Mouse (Mus musculus): ENCODE measurements at regions not wholly inside any gene's neighbourhood (a gene's known extent, or its start where the extent isn't known, plus 50 kb on each side); places are given as distances from the start of the nearest gene placed in this dataset.

DNA sequence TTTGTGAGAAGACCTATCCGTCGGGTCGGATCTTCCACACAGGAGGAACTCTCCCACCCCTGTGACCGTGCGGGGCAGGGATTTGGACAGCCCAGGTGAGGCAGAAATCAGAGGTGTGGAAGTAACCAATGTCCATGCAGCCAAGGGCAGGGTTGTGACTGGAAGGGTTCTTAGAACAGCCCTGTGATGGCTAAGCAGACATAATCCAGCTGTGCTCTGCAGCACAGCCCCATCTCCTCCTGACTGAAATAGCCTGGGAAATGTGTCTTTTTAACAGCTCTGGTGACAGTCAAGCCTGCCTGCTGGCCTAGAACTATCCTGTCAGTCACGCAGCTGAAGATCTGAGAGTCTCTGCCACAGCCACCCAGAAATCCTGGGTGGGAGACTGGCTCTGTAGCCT lies 198.7 kb upstream of the A430005L14Rik start:
- Histone ChIP-seq H3K4me3 (no peak overlapping the region), H3K4me2 (replicated peaks) (no peak overlapping the region), H3K9ac (no peak overlapping the region), H3K27me3 (0 out of 2 replicates have a peak, but pooled peaks cover 2% of the 10 kb centered on the region), H3K36me3 (no peaks in the 10 kb centered on the region), H3K27ac (no peak overlapping the region), H3K4me1 (no peaks in the 10 kb centered on the region), H3K9me3 (replicated peaks) (no peaks in the 10 kb centered on the region)
- no peak for ATAC-seq (ENCODE audit: low FRiP score)
- WGBS, result 96% methylated on average over 6 of the region's 6 CpGs

DNA sequence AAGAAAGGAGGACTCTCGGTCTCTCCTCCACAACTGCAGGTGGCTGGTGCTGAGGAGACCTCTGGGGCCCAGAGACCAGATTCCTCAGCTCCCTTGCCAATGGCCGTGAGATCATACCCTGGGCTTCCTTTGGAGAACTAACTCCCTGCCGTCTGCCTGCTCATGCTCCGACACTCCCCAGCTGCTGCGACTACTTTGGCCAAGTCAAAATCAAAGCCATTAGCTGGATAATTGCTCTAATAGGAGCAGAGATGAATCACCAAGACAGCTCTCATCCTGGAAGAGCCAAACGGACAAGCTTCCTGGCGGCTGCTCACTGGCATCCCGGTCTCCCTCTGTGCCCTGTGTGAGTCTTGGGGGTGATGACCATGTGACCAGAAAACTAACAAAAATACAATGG lies 198.3 kb upstream of the A430005L14Rik start:
- Histone ChIP-seq H3K9ac (no peak overlapping the region), H3K4me3 (no peak overlapping the region), H3K36me3 (no peaks in the 10 kb centered on the region), H3K9me3 (replicated peaks) (no peaks in the 10 kb centered on the region), H3K27ac (no peak overlapping the region), H3K27me3 (no peaks in the 10 kb centered on the region), H3K4me2 (replicated peaks) (no peak overlapping the region), H3K4me1 (no peaks in the 10 kb centered on the region)
- ATAC-seq (ENCODE audit: low FRiP score), result no peak
- WGBS, result 77% methylated on average over 8 of the region's 8 CpGs

DNA sequence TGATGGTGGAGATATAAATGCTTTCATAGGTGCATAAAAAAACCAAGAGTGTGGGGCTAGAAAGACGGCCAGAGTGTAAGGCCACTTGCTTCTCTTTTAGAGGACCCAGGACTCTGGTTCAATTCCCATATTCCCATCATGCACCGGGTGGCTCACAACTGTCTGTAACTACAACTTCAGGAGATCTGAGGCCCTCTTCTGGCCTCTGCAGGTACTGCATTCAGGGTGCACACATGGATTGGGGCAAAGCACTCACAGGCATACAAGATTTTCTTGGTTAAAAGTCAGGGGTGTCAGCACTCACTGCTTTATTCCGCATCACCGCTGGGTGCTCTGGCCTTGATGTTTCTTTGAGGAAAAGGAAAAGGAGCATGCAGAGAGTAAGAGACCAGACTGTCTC lies 196.1 kb upstream of the A430005L14Rik start:
- Histone ChIP-seq H3K4me3 (no peak overlapping the region), H3K36me3 (no peaks in the 10 kb centered on the region), H3K27me3 (no peaks in the 10 kb centered on the region), H3K9ac (no peak overlapping the region), H3K9me3 (replicated peaks) (no peaks in the 10 kb centered on the region), H3K27ac (no peak overlapping the region), H3K4me1 (no peaks in the 10 kb centered on the region), H3K4me2 (replicated peaks) (no peak overlapping the region)
- ATAC-seq (ENCODE audit: low FRiP score), result no peak
- 91% methylated on average over 4 of the region's 4 CpGs for WGBS

DNA sequence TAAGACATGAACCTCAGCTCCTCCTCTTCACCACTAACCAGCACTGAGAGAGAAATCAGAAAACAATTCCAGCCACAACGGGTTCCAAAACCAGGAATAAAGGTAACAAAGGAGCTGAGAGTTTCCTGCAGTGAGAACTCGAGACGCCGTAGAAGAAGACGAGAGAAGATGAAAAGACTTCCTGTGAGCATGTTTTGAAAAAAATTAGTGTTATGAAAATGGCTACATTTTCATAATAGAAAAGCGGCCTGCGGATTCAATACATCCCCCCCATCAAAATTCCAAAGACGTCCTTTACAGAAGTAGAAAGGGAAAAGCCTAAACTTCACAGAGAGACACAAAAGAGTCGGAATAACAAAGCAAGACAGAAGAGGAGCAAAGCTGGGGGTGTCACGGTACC lies 193.6 kb upstream of the A430005L14Rik start:
- Histone ChIP-seq H3K4me3 (no peak overlapping the region), H3K9me3 (replicated peaks) (no peaks in the 10 kb centered on the region), H3K4me2 (replicated peaks) (no peak overlapping the region), H3K36me3 (no peaks in the 10 kb centered on the region), H3K9ac (no peak overlapping the region), H3K27me3 (no peaks in the 10 kb centered on the region), H3K4me1 (no peaks in the 10 kb centered on the region), H3K27ac (no peak overlapping the region)
- 64% methylated on average over 10 of the region's 10 CpGs for WGBS
- no peak for ATAC-seq (ENCODE audit: low FRiP score)

DNA sequence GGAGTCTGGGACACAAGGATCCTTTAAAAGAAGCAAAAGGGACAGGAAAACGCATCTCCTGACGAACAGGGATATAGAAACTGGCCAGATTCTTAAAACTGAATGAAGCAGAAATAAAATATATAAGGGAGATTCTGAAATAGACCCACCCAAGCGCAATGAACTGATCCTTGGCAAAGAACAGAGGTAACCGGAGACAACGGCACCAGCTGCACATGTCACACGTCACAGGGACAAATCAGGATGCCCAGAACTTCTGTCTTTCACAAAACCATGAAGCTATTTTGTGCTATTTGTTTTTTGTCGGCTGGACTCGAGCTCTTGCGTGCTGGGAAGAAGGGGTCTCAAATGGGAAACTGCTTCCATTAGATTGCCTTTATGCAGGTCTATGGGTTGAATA lies 189.3 kb upstream of the A430005L14Rik start:
- no peak overlapping the region for H3K4me3 ChIP-seq
- H3K9ac ChIP-seq, result no peak overlapping the region
- 78% methylated on average over 9 of the region's 9 CpGs for WGBS
- no peaks in the 10 kb centered on the region for H3K4me1 ChIP-seq
- no peak overlapping the region for H3K4me2 ChIP-seq (replicated peaks)
- ATAC-seq (ENCODE audit: low FRiP score), result no peak
- no peak overlapping the region for H3K27ac ChIP-seq
- H3K9me3 ChIP-seq (replicated peaks), result no peaks in the 10 kb centered on the region
- no peaks in the 10 kb centered on the region for H3K36me3 ChIP-seq
- H3K27me3 ChIP-seq, result no peaks in the 10 kb centered on the region

DNA sequence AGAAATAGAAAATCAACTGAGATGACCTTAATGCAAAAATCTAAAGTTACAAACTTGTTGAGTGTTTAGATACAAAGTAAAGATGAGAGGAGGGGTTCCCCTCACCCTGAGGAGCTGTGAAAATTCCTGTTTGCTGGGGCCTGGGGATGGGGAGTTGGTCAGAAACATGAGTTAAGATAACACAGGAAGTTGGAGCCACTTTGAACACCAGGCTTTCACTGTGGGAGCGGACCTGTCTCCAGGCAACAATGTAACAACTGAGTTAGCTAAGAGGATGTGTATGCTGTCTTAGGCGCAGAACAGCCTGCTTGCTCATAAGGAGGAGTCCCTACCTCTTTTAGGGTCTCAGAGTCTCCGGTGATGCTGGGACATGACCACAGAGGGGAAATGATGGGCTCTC lies 188.7 kb upstream of the A430005L14Rik start:
- no peak overlapping the region for H3K9ac ChIP-seq
- H3K36me3 ChIP-seq, result no peaks in the 10 kb centered on the region
- 65% methylated on average over 3 of the region's 3 CpGs for WGBS
- ATAC-seq (ENCODE audit: low FRiP score), result no peak
- no peak overlapping the region for H3K4me2 ChIP-seq (replicated peaks)
- H3K27ac ChIP-seq, result no peak overlapping the region
- H3K9me3 ChIP-seq (replicated peaks), result 0 out of 2 replicates have a peak, but pooled peaks cover 2% of the 10 kb centered on the region
- H3K27me3 ChIP-seq, result no peaks in the 10 kb centered on the region
- H3K4me1 ChIP-seq, result no peaks in the 10 kb centered on the region
- no peak overlapping the region for H3K4me3 ChIP-seq

DNA sequence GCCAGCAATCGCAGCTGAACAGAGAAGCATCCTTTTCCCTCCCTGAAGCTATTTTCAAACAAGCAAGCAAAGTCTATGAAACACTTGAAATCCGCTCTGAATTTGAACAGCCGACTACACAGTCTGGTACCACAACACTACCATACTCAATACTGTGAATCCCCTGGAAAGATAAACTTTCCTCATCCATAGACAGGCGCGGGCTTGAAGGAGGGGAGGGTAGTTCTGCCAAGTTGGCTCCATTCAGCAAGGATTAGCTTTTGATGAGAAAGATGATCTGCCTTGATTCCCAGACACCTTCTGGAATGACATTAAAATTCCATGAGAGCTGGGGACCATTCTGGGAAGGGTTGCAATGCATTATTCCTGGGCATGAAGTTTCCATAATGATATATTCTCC lies 186.4 kb upstream of the A430005L14Rik start:
- H3K4me1 ChIP-seq, result no peaks in the 10 kb centered on the region
- H3K4me2 ChIP-seq (replicated peaks), result no peak overlapping the region
- H3K36me3 ChIP-seq, result no peaks in the 10 kb centered on the region
- no peak overlapping the region for H3K9ac ChIP-seq
- no peak for ATAC-seq (ENCODE audit: low FRiP score)
- 75% methylated on average over 5 of the region's 5 CpGs for WGBS
- no peaks in the 10 kb centered on the region for H3K27me3 ChIP-seq
- H3K27ac ChIP-seq, result no peak overlapping the region
- H3K9me3 ChIP-seq (replicated peaks), result 0 out of 2 replicates have a peak, but pooled peaks cover 3% of the 10 kb centered on the region
- H3K4me3 ChIP-seq, result no peak overlapping the region

DNA sequence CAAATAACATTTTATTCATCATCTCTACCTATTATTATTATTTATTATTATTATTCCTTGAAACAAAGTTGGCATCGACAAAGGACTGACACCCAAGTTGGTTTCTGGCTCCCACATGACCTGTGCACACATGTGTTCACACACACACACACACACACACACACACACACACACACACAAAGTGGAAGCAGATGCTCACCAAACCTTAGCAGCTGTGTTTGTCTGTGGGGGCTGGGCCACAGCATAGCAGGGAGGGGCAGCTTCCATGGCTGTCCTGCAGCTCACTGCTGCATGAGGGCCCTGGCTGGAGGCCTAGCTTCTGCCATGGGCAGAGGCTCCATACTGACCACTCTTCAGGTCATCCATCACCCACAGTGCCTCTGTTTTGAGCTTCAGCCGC lies 176.5 kb upstream of the A430005L14Rik start:
- no peak for ATAC-seq (ENCODE audit: low FRiP score)
- Histone ChIP-seq H3K27me3 (no peaks in the 10 kb centered on the region), H3K36me3 (no peaks in the 10 kb centered on the region), H3K4me3 (no peak overlapping the region), H3K9me3 (replicated peaks) (no peaks in the 10 kb centered on the region), H3K9ac (no peak overlapping the region), H3K4me2 (replicated peaks) (no peak overlapping the region), H3K4me1 (peaks cover 7% of the 10 kb centered on the region; the same call in 1 of the 2 replicates), H3K27ac (no peak overlapping the region)
- WGBS, result 82% methylated on average over 2 of the region's 2 CpGs

DNA sequence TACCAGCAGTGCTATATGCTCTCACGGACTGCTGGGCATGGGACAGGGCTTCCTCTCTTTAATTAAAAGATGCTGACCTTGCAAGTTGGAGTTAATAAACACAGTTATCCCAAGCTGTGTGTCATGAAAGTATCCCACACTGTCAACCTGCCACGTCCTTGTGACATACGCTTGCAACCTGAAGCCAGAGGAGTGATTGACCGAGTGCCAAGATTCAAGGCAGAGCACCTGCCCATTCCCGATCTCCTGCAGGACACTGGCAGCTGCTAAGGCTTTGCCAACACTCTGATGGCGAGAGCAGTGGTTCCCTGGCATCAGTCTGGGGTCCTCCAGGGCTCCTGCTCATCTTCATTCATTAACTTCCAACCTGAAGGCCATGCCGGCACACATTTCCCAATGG lies 175.8 kb upstream of the A430005L14Rik start:
- Histone ChIP-seq H3K36me3 (no peaks in the 10 kb centered on the region), H3K4me3 (no peak overlapping the region), H3K27me3 (no peaks in the 10 kb centered on the region), H3K4me2 (replicated peaks) (no peak overlapping the region), H3K9ac (no peak overlapping the region), H3K9me3 (replicated peaks) (no peaks in the 10 kb centered on the region), H3K4me1 (peaks cover 13% of the 10 kb centered on the region; the same call in 1 of the 2 replicates), H3K27ac (no peak overlapping the region)
- no peak for ATAC-seq (ENCODE audit: low FRiP score)
- 80% methylated on average over 7 of the region's 7 CpGs for WGBS

DNA sequence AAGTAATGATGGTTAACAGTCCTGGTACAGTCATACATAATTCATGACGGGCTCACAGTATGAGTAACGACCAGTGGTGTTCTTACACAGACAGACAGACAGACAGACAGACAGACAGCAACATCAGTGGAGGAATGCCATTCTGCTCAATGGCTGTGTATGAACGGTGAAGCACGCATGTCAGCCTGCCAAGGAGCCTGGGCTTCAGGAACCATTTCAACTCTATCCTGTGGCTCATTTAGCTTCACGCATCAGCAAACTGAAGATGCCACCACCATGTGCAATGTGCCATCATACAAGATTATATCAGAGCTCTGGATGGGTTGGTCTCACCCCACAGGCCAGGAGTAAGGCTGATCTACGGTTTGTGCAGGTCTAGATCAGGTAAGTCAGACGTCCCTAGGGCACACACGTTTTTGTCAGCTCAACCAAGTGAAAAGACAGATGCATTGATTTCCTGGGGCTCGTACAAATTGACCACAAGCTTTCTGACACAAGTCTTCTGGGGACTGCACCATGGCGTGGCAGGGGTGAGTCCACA lies 175.0 kb upstream of the A430005L14Rik start:
- H3K27me3 ChIP-seq, result no peaks in the 10 kb centered on the region
- H3K4me2 ChIP-seq (replicated peaks), result no peak overlapping the region
- no peaks in the 10 kb centered on the region for H3K9me3 ChIP-seq (replicated peaks)
- H3K36me3 ChIP-seq, result no peaks in the 10 kb centered on the region
- no peak overlapping the region for H3K4me3 ChIP-seq
- peaks cover 13% of the 10 kb centered on the region; the same call in 1 of the 2 replicates for H3K4me1 ChIP-seq
- WGBS, result 85% methylated on average over 10 of the region's 10 CpGs
- H3K27ac ChIP-seq, result no peak overlapping the region
- ATAC-seq (ENCODE audit: low FRiP score), result no peak
- no peak overlapping the region for H3K9ac ChIP-seq

DNA sequence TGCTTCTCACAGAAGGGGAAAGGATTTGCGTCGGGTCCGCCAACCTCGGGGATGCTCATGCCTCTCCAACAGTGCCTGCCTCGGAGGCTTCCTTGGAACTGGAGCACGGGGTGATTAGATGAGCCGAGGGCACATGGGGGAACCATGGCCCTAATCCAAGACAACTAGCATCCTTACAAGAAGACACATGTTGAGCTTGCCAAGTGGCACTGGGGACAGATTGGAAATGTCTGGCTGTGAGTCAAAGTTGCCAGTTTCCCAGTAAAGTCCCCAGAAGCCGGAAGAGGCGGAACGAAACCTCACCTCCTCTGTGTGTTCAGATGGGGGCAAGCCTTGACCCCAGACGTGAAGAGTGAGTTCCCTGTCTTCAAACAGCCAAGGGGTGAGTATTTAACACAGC lies 172.6 kb upstream of the A430005L14Rik start:
- WGBS, result 82% methylated on average over 11 of the region's 11 CpGs
- H3K36me3 ChIP-seq, result no peaks in the 10 kb centered on the region
- no peak overlapping the region for H3K4me2 ChIP-seq (replicated peaks)
- H3K4me1 ChIP-seq, result peaks cover 13% of the 10 kb centered on the region; the same call in 1 of the 2 replicates
- H3K27me3 ChIP-seq, result no peaks in the 10 kb centered on the region
- H3K4me3 ChIP-seq, result no peak overlapping the region
- no peaks in the 10 kb centered on the region for H3K9me3 ChIP-seq (replicated peaks)
- no peak overlapping the region for H3K9ac ChIP-seq
- no peak for ATAC-seq (ENCODE audit: low FRiP score)
- no peak overlapping the region for H3K27ac ChIP-seq

DNA sequence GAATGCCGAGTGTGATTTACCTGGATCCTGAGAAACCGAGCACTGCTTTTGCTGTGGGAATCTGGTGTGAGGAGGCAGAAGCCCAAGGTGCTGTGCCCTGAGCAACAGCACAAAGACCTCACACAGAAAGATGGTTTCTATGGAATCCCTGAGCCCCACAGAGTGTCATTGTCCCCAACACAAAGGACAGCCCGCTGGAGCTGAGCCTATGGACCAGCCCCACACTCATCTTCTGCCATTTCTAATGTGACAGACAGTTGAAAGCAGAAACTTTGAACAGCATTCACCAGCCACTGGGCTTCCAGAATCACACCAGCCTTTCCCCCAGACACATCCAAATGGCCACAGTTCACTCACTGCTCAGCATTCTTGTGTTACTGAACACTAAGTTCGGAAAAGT lies 171.5 kb upstream of the A430005L14Rik start:
- Histone ChIP-seq H3K4me3 (no peak overlapping the region), H3K27me3 (0 out of 2 replicates have a peak, but pooled peaks cover 4% of the 10 kb centered on the region), H3K36me3 (no peaks in the 10 kb centered on the region), H3K4me2 (replicated peaks) (no peak overlapping the region), H3K4me1 (peaks cover 13% of the 10 kb centered on the region; the same call in 1 of the 2 replicates), H3K27ac (0 out of 2 replicates have a peak overlapping the region, but pooled peaks have one; percentile 35), H3K9ac (no peak overlapping the region), H3K9me3 (replicated peaks) (no peaks in the 10 kb centered on the region)
- ATAC-seq (ENCODE audit: low FRiP score), result no peak
- WGBS, result 33% methylated on average over 4 of the region's 4 CpGs

DNA sequence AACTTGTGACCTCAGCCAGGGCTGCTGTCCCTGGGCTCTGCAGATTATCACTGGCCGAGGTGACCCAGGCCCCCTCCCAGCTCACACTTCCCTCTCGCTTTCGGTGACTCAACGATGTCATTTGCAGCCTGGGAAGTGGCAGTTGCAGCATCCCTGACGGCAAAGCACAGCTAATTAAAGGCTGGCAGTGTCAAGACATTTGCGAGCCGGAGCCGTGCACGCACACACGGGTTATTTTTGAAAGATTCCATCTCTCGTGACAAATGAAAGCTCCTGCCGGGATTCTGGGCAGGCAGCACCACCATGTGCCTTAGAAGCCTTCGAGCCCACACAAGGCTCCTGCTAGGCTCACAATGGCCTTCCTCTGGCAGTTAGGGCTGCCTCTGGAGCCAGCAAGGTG lies 164.7 kb upstream of the A430005L14Rik start:
- Histone ChIP-seq H3K9me3 (replicated peaks) (no peaks in the 10 kb centered on the region), H3K27me3 (peaks cover 12% of the 10 kb centered on the region; the same call in 1 of the 2 replicates), H3K9ac (no peak overlapping the region), H3K4me2 (replicated peaks) (no peak overlapping the region), H3K4me1 (peaks cover 11% of the 10 kb centered on the region), H3K4me3 (no peak overlapping the region), H3K27ac (peak overlapping the region; percentile 62), H3K36me3 (no peaks in the 10 kb centered on the region)
- 37% methylated on average over 13 of the region's 13 CpGs for WGBS
- no peak for ATAC-seq (ENCODE audit: low FRiP score)
